Mouse (Mus musculus) adrenal gland, adult 2 months (tissue): ENCODE measurements around the gene Mrpl57. TPM values are rescaled to one million over a fixed set of nuclear protein-coding genes. Genes with fewer than 3 reads are reported as not detected.

Source experiments
- DNase-seq: peaks from one replicate; pipeline ENCODE4 v3.0.0; 2021
- microRNA-seq, 2 experiments: library from miRNA; unstranded; fragments of <30 nt; microRNA quantifications; one replicate each; pipeline ENCODE4 v1.2.0; 2021
- polyA plus RNA-seq: library from polyadenylated mRNA; depleted of rRNA; stranded (reverse); fragments of >200 nt; gene quantifications from 2 replicates; pipeline ENCODE4 v1.2.3, GENCODE M21; 2012; rRNA removed
- total RNA-seq, 2 experiments: library from RNA; stranded (reverse); gene quantifications; 2 replicates each; pipeline ENCODE4 v1.2.3; 2021

Mrpl57 gene
- total and polyA plus RNA-seq, 3 experiments: 68.4 to 127 (median 118) TPM

- DNase-seq: no peak
These were observed 33.5 kb downstream of the Mrpl57 start for GRCm38 (mm10) chr14:57859520-57859919.

GRCm38 (mm10) chr14:57861987-57862412 is 36.0 kb downstream of the Mrpl57 start:
- DNase-seq: no peak

GRCm38 (mm10) chr14:57863129-57863528 is 37.1 kb downstream of the Mrpl57 start:
- no peak for DNase-seq

GRCm38 (mm10) chr14:57865256-57865655 is 39.2 kb downstream of the Mrpl57 start:
- DNase-seq: no peak

GRCm38 (mm10) chr14:57866676-57867276 is 40.7 kb downstream of the Mrpl57 start:
- DNase-seq: no peak

GRCm38 (mm10) chr14:57877921-57878320 is 51.9 kb downstream of the Mrpl57 start:
- no peak for DNase-seq

Small RNAs within 50 kb of the gene (microRNA-seq; reads per million reads assigned to microRNA genes)
- gene Mir3077: 0 to 0.22 reads per million in 2 experiments

Other genes with a start within 250 kb of the Mrpl57 start
- 10 to 100 TPM; 28.5 to 33.6 TPM for gene Xpo4, start 160.8 kb upstream of the Mrpl57 start, total RNA-seq
- 2.3 and 3.2 TPM in 2 replicates for gene Xpo4, start 160.8 kb upstream of the Mrpl57 start, polyA plus RNA-seq
- gene Gm49361, start 80.1 kb upstream of the Mrpl57 start, total RNA-seq: 1 to 10 TPM in 1 of 2 experiments, not detected in 1; 3.5 TPM
- not detected in 2 replicates for gene Gm49361, start 80.1 kb upstream of the Mrpl57 start, polyA plus RNA-seq
- 10 to 100 TPM; 43.0 to 44.4 TPM for gene Lats2, start 67.8 kb upstream of the Mrpl57 start, total RNA-seq
- gene Lats2, start 67.8 kb upstream of the Mrpl57 start, polyA plus RNA-seq: 92.0 and 94.2 TPM in 2 replicates
- gene Sap18, start 28.1 kb upstream of the Mrpl57 start, total RNA-seq: 10 to 100 TPM; 63.5 to 98.8 TPM
- gene Sap18, start 28.1 kb upstream of the Mrpl57 start, polyA plus RNA-seq: 24.4 and 32.8 TPM in 2 replicates
- under 1 TPM; 0.28 to 0.72 TPM for gene Ska3, start within 50 bp of the Mrpl57 start, total RNA-seq
- gene Ska3, start within 50 bp of the Mrpl57 start, polyA plus RNA-seq: 0.06 and 0.39 TPM in 2 replicates
- gene Zdhhc20, start 64.0 kb downstream of the Mrpl57 start, total RNA-seq: 10 to 100 TPM; 36.5 to 40.5 TPM
- 3.8 and 5.1 TPM in 2 replicates for gene Zdhhc20, start 64.0 kb downstream of the Mrpl57 start, polyA plus RNA-seq
- 10 to 100 TPM; 49.0 to 59.8 TPM for gene Micu2, start 173.0 kb downstream of the Mrpl57 start, total RNA-seq
- 11.4 and 17.9 TPM in 2 replicates for gene Micu2, start 173.0 kb downstream of the Mrpl57 start, polyA plus RNA-seq
- gene Fgf9, start 244.3 kb downstream of the Mrpl57 start, total RNA-seq: 10 to 100 TPM; 17.0 to 19.9 TPM
- 1.6 and 2.3 TPM in 2 replicates for gene Fgf9, start 244.3 kb downstream of the Mrpl57 start, polyA plus RNA-seq